Mouse (Mus musculus) T-cell, adult 2 months (primary cell): ENCODE data around the gene March1.
"Not testable (repeated sequence)": the region's sequence is repeated elsewhere in the genome, so short reads cannot be mapped to it uniquely, and the experiment has no call there.

ENCODE experiments used
- DNase-seq: peaks from one replicate; pipeline ENCODE4 v3.0.0; 2022; ENCODE audit warnings: low spot score

Gene March1

DNA sequence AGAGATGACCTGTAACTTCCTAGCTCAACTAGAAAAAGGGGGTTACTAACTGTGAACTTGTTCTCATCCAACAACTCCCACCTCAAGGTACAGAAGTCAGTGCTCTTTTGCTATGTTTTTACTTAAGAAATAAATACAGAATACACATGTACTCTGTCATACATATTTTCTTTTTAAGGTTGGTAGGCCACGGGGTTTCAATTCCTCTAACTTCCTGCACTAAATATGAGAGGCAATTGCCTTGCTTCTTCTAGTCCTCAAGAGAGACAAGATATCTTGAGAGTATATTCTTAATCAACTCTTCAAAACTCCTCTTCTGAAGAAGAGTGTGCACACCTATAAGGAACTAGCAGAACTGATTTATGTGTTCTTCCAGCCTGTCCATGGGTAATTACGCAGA is 797.5 kb downstream of the March1 start:
- DNase-seq = no peak

DNA sequence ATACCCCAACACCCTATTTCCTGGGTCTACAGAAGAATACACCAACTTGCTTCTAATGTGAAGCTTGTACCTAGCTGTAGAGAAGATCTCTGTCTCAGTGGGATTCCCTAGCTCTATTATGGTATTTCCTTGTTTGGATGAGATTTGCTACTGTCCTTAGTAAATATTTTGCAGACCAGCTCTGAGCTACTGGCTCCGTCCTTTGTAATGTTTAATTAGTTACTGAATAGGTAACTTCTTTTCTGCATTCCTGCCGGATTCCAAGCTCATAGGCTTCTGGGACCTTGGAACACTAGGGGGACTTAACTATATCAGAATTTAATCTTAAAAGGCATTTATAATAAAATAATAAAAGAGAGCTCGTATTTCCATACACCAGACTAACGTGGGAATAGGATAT is 799.9 kb downstream of the March1 start:
- DNase-seq = not testable (repeated sequence)

DNA sequence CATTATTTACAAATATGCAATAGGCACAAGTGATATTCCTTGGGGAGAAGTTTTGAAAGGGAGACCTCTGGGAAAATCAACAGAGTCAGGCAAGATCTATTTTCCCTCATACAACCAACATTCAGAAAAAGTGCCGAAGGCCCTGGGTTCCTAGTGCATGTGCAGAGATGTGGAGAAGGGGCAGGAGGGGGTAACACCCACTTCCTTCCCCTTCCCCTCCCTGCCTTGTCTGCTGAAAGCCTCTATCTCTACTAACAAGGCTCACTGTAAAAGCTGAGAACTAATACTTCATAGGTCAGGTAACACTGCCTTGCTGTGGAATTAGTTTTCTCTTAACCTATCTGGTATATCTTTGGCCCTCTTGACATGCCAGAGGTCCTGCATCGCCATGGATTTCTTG is 812.9 kb downstream of the March1 start:
- DNase-seq = no peak

DNA sequence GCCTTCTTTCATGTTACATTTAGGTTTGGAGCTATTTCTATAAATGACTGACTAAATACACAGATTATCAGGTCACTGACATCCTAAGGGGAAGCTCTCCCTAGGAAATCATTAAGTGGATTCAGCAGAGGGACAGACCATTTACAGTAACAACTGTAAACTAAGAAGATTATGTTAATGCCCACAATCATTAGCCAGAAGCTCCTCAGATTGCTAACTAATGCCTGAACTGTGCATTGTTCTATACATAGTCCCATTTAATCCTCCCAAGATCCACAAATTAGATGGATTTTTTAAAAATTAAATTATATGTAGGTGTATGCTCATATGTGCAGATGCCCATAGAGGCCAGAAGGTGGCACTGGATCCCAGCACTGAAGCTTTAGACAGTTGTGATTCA is 815.9 kb downstream of the March1 start:
- DNase-seq = no peak

DNA sequence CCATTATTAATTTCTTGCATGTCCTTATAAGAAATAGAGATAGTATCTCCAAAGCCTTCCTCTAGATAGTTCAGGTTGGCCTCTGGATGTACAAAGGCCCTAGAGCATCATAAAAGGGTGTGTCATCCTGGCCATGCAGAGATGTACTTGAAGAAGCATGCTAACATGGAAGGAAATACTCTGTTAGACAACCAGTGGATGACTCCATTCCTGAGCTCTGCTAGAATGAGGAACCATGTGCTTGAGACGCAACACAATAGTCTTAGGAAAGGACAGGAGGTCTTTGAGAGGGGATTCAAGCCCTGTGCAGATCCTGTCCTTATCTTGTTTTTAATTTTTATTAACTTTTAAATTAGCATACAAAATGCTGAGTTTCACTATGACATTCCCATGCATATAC is 819.1 kb downstream of the March1 start:
- no peak for DNase-seq

- DNase-seq = no peak
Observed at GRCm38 (mm10) chr8:66437929-66438328, 820.2 kb downstream of the March1 start.

DNA sequence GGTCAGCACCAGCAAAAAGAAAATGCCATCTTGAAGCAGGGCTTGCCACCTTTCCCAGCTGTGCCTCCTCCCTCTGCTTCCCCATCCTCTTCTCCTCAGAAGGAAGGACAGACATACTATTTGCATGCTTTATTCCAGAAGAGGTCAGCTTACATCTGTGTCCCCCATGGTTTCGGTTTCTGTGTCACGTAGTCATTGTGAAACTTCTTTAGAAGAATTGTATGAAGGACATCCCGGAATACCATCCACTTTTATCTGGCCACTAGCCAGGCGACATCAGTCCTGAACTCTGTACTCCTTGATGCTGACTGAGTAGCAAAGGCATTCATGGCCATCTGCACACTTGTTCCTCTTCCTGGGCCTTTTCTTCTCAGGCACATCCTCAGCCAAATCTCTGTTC is 820.8 kb downstream of the March1 start:
- no peak for DNase-seq

GRCm38 (mm10) chr8:66441123-66441522 is 823.4 kb downstream of the March1 start:
- DNase-seq = no peak

GRCm38 (mm10) chr8:66442778-66443177 is 825.1 kb downstream of the March1 start:
- DNase-seq = no peak

DNA sequence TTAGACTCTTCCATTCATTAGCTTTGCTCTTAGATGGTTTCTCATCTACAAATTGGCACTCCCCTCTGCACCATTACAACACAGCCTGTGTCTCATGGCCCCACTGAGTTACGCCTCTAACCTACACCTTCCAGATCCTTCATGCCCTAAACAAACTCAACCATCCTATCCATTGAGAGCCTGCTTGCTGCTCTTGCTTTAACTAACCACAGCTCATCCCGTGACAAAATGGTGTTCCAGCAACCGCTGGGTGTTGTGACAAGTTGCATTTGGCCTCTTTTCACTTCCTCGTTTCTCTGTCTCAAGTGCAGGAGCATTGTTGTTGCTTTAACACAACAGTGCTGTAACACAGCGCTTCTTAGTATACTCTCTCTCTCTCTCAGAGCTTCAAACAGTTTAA is 826.4 kb downstream of the March1 start:
- DNase-seq = no peak

DNA sequence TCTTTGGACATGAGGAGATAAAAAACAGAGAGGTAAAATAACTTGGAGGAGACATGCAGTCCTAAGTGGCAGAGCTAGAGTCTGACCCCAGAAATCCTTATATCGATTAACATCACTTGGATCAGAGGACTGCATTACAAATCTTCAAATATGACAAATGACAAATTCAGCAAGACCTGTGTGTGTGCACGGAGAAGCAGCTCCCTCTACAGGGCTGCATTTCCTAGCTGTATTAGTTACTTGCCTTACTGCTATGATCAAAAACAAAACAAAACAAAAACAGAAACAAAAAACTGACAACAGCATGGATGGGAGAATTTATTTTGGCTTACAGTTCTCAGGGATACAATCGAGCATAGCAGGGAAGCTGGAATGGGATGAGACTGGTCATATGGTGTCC is 827.7 kb downstream of the March1 start:
- DNase-seq = no peak

DNA sequence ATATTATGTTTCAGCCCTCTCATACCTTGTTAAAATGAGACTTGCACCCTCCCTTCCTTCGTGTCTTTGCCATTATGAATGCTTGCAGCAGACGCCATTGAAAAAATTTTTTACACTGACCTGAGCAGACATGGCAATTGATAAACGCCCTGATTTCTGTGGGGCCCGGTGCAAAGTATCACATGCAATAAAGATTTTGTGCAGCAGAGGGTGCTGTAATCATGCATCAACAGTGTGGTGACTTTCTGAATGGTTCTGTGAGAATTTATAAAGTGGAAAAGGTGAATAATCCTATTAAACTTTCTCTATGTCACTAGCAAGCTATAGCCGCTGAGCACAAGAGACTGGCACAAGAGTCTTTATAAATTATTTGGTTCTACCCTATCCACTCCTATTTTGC is 833.0 kb downstream of the March1 start:
- no peak for DNase-seq

DNA sequence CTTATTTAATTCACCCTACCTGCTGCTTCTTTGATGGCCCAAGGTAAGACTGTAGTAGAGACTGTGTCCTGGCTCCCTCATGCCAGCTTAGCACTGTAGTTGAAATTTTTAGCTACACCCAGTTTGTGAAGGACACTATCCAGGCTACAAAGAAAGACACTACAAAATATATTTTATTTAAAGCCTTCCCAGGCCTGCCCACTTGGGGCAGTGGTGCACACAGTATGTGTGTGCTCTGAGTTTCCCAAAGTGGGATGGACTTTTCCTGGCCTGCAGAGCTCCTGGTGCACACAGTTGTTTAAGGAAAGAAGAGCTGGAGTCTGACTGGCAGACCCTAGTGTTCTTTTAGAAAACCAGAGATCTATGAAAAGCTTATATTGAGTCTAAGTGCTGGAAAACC is 839.4 kb downstream of the March1 start:
- no peak for DNase-seq

DNA sequence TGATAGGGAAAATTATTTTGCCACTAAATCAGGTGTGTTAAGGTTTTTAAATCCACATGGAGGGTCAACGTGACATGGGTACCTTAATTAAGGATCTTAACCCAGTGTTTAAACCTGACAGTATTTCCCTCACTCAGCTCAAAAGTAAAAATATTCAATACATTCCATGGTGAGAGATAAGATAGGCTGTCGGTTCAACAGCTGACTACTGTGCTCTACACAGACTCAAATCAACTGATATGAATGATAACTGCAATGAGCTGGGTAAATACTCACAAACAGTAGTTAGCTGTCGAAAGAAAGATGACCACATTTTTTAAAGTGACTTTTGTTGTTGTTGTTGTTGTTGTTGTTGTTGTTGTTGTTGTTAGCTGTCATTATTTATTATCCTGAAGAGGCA is 852.1 kb downstream of the March1 start:
- DNase-seq = no peak

DNA sequence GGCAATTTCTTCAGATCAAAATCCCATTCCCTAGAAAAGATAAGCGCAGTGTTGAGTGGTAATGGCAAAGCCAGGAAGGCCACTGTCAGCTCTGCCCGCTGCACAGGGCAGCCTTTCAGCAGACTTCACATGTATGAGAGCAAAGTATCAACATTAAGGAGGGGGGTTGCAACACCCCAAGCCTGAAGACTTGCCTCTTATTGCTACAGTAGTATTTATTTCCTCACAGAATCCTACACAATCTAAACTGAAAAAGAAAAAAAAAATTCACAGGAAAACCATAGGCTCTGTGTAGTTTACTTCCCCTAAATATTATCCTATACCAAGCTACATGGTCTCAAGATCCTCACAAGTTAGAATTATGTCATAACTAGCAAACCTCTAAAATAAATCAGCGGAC is 859.2 kb downstream of the March1 start:
- DNase-seq = no peak

GRCm38 (mm10) chr8:66486084-66486763 is 868.5 kb downstream of the March1 start, which contains the start of gene Tma16:
TSS of gene Tma16 (minus strand) at chr8:66486530.
- DNase-seq = peak; percentile 77

GRCm38 (mm10) chr8:66488556-66488955 is 870.9 kb downstream of the March1 start:
- no peak for DNase-seq

GRCm38 (mm10) chr8:66490624-66491023 is 872.9 kb downstream of the March1 start:
- DNase-seq = no peak

GRCm38 (mm10) chr8:66494496-66494895 is 876.8 kb downstream of the March1 start:
- DNase-seq = no peak

DNA sequence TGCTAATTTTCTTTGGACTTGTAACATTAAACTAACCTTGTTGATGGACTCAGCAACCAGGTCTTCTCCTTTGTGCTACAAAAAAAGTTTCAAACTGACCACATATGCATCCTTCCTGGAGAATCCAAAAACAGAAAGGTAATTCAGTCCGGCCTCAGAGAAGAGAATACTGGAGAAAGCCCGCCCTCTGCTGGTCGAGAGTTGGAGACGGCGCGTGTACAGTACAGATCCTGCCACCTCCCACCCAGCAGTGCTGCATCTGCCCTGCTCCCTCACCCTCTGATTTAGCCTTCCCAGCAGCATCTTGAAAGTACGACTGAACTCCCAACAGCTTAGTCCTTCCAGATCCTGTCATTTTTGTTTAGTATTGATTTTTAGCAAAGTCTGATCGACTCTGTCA is 878.0 kb downstream of the March1 start:
- peak; percentile 34 for DNase-seq

GRCm38 (mm10) chr8:66496998-66497577 is 879.4 kb downstream of the March1 start:
- peak; percentile 29 for DNase-seq

DNA sequence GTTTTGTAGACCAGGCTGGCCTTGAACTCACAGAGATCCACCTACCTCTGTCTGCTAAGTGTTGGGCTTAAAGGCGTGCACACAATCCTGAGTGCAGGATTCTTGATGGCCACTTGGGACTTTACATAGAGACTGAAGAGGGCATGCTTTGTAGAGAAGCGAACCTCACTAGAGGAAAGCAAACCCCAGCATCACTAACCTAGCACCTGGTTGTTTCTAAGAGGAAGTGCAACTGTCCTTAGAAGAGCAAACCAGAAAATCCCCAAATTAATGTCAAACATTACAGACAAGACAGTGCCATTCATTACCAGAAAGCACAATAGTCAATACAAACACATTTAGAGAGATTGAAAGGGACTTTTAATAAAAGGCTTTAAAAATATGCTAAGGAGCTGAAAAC is 885.7 kb downstream of the March1 start:
- no peak for DNase-seq

DNA sequence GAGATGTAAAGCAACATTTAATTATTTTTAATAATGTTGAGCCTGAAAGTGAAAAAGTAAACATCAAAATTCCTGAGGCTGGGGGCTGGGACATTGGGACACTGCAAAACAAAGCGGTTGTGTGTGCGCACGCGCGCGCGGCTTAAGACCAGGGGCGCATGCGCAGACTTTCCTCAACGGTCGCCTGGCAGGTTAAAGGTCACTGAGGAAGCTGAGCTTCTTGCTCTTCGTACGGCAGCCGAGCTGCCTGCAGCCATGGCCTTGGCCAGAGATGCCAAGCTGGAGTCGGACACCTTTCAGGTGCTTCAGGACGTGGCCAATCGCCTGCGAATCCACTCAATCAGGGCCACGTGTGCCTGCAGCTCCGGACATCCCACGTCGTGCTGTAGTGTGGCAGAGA is 893.8 kb downstream of the March1 start, which contains the start of gene Tktl2:
Gene Tktl2, plus strand, starts transcription at position 220 of the 400 bp plus-strand sequence.
- DNase-seq = no peak

GRCm38 (mm10) chr8:66519149-66519548 is 901.4 kb downstream of the March1 start:
- no peak for DNase-seq
